Mouse (Mus musculus) inflammation-experienced regulatory T-cells, adult 16 weeks (primary cell): ENCODE results near the gene Atg7. TPM values are rescaled to one million over a fixed set of nuclear protein-coding genes. Genes with fewer than 3 reads are reported as not detected.

Source experiments
- polyA plus RNA-seq: library from polyadenylated mRNA; unstranded; fragments of 100-300 nt; shearing (Covaris generic); gene quantifications from one replicate; pipeline ENCODE4 v1.2.1, GENCODE M21; 2017

The Atg7 gene
- 42.0 TPM for polyA plus RNA-seq

DNA sequence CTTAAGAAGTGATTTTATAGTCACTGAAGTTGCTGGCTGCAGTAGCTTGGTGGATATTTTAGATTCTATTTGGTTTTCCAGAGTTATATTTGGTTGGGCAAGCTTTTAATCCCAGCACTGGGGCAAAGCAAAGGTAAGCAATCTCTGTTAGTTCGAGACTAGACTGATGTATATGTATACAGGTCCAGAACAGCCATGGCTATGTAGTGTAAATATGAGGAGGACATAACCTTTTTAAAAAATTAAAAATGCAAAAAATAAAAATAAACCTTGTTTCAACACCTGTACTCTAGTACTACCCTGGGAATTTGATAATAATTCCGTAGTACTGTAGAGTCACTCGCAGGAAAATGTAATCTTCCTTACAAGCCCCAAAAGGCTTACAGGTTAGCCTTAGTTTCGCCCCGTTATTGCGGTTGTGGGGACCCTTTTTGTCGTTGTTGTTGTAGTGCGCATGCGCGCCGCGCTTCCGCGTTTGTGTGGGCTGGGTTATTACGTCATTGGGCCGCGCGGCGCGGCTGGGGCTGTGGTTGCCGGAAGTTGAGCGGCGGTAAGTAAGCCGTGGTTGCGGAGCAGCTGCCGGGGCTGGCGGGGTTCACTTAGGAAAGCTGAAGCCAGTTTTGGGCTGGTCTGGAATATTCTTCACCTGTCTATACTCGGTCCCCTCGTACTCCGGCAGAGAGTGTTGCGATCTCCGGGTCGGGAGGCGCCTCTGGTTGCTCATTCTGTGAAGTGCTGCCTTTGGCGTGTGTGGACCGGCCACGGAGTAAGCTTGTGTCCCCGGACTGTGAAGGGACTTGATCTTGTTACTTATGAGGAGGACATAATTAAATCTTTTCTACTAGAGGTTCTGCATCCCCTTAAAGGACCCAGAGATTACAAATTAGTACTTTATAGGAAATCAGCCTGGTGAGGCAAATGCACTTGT is at the start of gene Atg7:
Atg7 (plus strand) TSS at position 497 of the 928 bp plus-strand sequence.

Other genes starting within 250 kb of the Atg7 start
- gene Hrh1, start 245.2 kb upstream of the Atg7 start, polyA plus RNA-seq = not detected